Mouse (Mus musculus): ENCODE results near the gene Poc1a. TPM values are rescaled to one million over a fixed set of nuclear protein-coding genes. Genes with fewer than 3 reads are reported as not detected.

The Poc1a gene
- polyA plus RNA-seq, 1 experiment from 2014 or later: 29.7 TPM

DNA sequence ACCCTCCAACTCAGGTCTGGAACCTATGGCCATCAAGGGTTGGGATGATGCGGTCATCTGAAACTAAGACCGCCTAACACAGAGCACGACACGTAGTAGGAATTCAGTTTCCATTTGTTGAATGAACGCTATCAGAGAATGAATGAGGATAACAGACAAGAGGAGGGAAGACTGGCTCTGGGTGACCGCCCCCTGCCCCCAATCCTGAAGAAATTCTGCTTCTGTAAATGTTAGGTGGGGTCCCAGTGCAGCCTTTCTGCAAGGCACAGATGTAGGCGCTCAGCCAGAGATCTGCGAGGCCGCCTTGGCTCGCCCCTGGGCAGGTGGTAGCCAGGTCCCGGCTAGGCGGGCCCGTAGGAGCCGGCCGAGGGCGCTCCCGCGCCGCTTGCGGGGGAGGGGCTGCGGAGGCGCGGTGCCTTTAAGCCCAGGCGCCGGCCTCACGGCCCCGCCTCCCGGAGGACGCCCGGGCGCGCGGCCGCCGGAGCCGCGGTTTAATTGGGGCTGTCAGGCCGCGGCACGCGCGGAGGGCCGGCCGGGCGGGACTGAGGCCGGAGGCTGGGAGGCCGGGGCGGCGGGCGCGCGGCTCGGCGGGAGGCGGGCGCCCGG, 87.4 kb downstream of the Poc1a start, which contains the start of gene Dusp7:
Dusp7 (plus strand) TSS at position 521 of the 606 bp plus-strand sequence.
- ATAC-seq (replicated peaks; ENCODE audit: insufficient number of reproducible peaks, low FRiP score, low TSS enrichment, low read depth) (peak; percentile 68), DNase-seq (ENCODE audit: low spot score) (peak; percentile 88)
- WGBS: under 1% methylated on average over 57 of the region's 57 CpGs
- peak within 1 kb of the TSS; percentile 98 for H3K9ac ChIP-seq (replicated peaks; ENCODE audit: low read length)
- peaks cover 8% of the 10 kb centered on the region for H3K4me1 ChIP-seq (ENCODE audit: control insufficient read depth, insufficient read depth, low read length)
- H3K36me3 ChIP-seq (replicated peaks; ENCODE audit: control insufficient read depth, insufficient read depth, low read depth, low read length): peaks cover under 1% of the 10 kb centered on the region
- H3K27me3 ChIP-seq (ENCODE audit: control insufficient read depth, insufficient read depth, low read length): no peaks in the 10 kb centered on the region
- no peaks in the 10 kb centered on the region for H3K9me3 ChIP-seq (replicated peaks; ENCODE audit: control insufficient read depth, low read length)
- H3K27ac ChIP-seq (replicated peaks; ENCODE audit: low read depth, low read length): peak within 1 kb of the TSS; percentile 98
- H3K4me2 ChIP-seq (ENCODE audit: low read depth, low read length): peak within 1 kb of the TSS; percentile 90
- peak within 1 kb of the TSS; percentile 98 for H3K4me3 ChIP-seq (ENCODE audit: low read depth, low read length)

- DNase-seq (ENCODE audit: low spot score): peak; percentile 70
- Histone ChIP-seq H3K4me2 (ENCODE audit: low read depth, low read length) (peak overlapping the region; percentile 90), H3K4me1 (ENCODE audit: control insufficient read depth, insufficient read depth, low read length) (peaks cover 8% of the 10 kb centered on the region), H3K27me3 (ENCODE audit: control insufficient read depth, insufficient read depth, low read length) (no peaks in the 10 kb centered on the region), H3K4me3 (ENCODE audit: low read depth, low read length) (peak overlapping the region; percentile 98), H3K27ac (replicated peaks; ENCODE audit: low read depth, low read length) (peak overlapping the region; percentile 98), H3K9ac (replicated peaks; ENCODE audit: low read length) (peak overlapping the region; percentile 98), H3K36me3 (replicated peaks; ENCODE audit: control insufficient read depth, insufficient read depth, low read depth, low read length) (peaks cover 8% of the 10 kb centered on the region), H3K9me3 (replicated peaks; ENCODE audit: control insufficient read depth, low read length) (no peaks in the 10 kb centered on the region)
- no peak for ATAC-seq (replicated peaks; ENCODE audit: insufficient number of reproducible peaks, low FRiP score, low TSS enrichment, low read depth)
- WGBS: under 1% methylated on average over 70 of the region's 72 CpGs
Observed at GRCm38 (mm10) chr9:106368831-106369501, 88.1 kb downstream of the Poc1a start.

DNA sequence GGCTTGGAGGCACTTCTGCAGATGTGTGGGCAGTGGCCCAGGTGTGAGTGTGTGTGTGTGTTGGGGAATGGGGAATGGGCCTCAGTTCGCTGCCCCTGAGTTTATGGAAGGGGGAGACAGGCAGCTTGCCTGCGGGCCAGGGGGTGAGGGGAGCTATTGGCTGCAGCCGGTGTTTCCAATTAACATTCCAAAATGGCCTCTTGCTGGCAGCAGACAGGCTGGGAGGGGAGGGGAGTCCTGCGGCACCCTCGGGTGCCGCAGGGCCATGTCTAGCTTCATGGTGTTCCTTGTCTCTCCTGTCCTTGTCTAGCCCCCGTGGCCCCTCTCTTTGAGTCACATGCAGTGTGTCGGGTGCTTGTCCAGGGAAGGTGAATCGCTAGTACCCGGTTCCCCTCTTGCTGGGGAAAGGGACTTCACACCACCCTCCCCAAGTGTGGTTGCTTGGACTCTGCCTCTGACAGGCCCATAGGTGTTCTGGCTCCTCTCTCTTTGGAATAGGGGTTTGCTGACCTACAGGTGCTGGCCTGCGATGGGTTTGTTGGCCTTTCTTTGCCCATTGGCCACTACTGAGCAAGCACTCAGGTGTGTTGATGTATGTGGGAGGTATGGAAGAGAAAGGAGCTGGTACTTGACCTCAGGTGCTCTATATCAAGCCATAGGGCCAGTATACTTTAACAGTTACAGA, 89.1 kb downstream of the Poc1a start:
- DNase-seq (ENCODE audit: low spot score) (peak; percentile 84), ATAC-seq (replicated peaks; ENCODE audit: insufficient number of reproducible peaks, low FRiP score, low TSS enrichment, low read depth) (no peak)
- Histone ChIP-seq H3K4me1 (ENCODE audit: control insufficient read depth, insufficient read depth, low read length) (peaks cover 8% of the 10 kb centered on the region), H3K36me3 (replicated peaks; ENCODE audit: control insufficient read depth, insufficient read depth, low read depth, low read length) (peaks cover 9% of the 10 kb centered on the region), H3K27ac (replicated peaks; ENCODE audit: low read depth, low read length) (peak overlapping the region; percentile 98), H3K4me2 (ENCODE audit: low read depth, low read length) (peak overlapping the region; percentile 90), H3K27me3 (ENCODE audit: control insufficient read depth, insufficient read depth, low read length) (no peaks in the 10 kb centered on the region), H3K9me3 (replicated peaks; ENCODE audit: control insufficient read depth, low read length) (no peaks in the 10 kb centered on the region), H3K9ac (replicated peaks; ENCODE audit: low read length) (peak overlapping the region; percentile 98), H3K4me3 (ENCODE audit: low read depth, low read length) (peak overlapping the region; percentile 98)
- 6% methylated on average over 11 of the region's 11 CpGs for WGBS

- H3K9ac ChIP-seq (replicated peaks; ENCODE audit: low read length): peak overlapping the region; percentile 98
- 67% methylated on average over 30 of the region's 30 CpGs for WGBS
Observed at GRCm38 (mm10) chr9:106370620-106371383, 89.9 kb downstream of the Poc1a start.

GRCm38 (mm10) chr9:106371384-106371671, 90.5 kb downstream of the Poc1a start:
- H3K9ac ChIP-seq (replicated peaks; ENCODE audit: low read length): peak overlapping the region; percentile 43
- peaks cover 8% of the 10 kb centered on the region for H3K4me1 ChIP-seq (ENCODE audit: control insufficient read depth, insufficient read depth, low read length)
- peak overlapping the region; percentile 90 for H3K4me2 ChIP-seq (ENCODE audit: low read depth, low read length)
- peak overlapping the region; percentile 10 for H3K27ac ChIP-seq (replicated peaks; ENCODE audit: low read depth, low read length)
- H3K4me3 ChIP-seq (ENCODE audit: low read depth, low read length): peak overlapping the region; percentile 98
- no peak for ATAC-seq (replicated peaks; ENCODE audit: insufficient number of reproducible peaks, low FRiP score, low TSS enrichment, low read depth)
- no peaks in the 10 kb centered on the region for H3K9me3 ChIP-seq (replicated peaks; ENCODE audit: control insufficient read depth, low read length)
- WGBS: 30% methylated on average over 6 of the region's 6 CpGs
- no peak for DNase-seq (ENCODE audit: low spot score)
- H3K36me3 ChIP-seq (replicated peaks; ENCODE audit: control insufficient read depth, insufficient read depth, low read depth, low read length): peaks cover 9% of the 10 kb centered on the region
- H3K27me3 ChIP-seq (ENCODE audit: control insufficient read depth, insufficient read depth, low read length): no peaks in the 10 kb centered on the region

More at GRCm38 (mm10) chr9:106370620-106371383, 89.9 kb downstream of the Poc1a start:
- no peak for ATAC-seq (replicated peaks; ENCODE audit: insufficient number of reproducible peaks, low FRiP score, low TSS enrichment, low read depth)
- Histone ChIP-seq H3K4me2 (ENCODE audit: low read depth, low read length) (peak overlapping the region; percentile 90), H3K9me3 (replicated peaks; ENCODE audit: control insufficient read depth, low read length) (no peaks in the 10 kb centered on the region), H3K4me1 (ENCODE audit: control insufficient read depth, insufficient read depth, low read length) (peaks cover 8% of the 10 kb centered on the region), H3K27me3 (ENCODE audit: control insufficient read depth, insufficient read depth, low read length) (no peaks in the 10 kb centered on the region), H3K27ac (replicated peaks; ENCODE audit: low read depth, low read length) (peak overlapping the region; percentile 10), H3K4me3 (ENCODE audit: low read depth, low read length) (peak overlapping the region; percentile 98), H3K36me3 (replicated peaks; ENCODE audit: control insufficient read depth, insufficient read depth, low read depth, low read length) (peaks cover 9% of the 10 kb centered on the region)
- no peak for DNase-seq (ENCODE audit: low spot score)

- Histone ChIP-seq H3K4me1 (ENCODE audit: control insufficient read depth, insufficient read depth, low read length) (peaks cover 8% of the 10 kb centered on the region), H3K9ac (replicated peaks; ENCODE audit: low read length) (peak overlapping the region; percentile 43), H3K36me3 (replicated peaks; ENCODE audit: control insufficient read depth, insufficient read depth, low read depth, low read length) (peaks cover 11% of the 10 kb centered on the region), H3K4me3 (ENCODE audit: low read depth, low read length) (peak overlapping the region; percentile 98), H3K27me3 (ENCODE audit: control insufficient read depth, insufficient read depth, low read length) (no peaks in the 10 kb centered on the region), H3K4me2 (ENCODE audit: low read depth, low read length) (peak overlapping the region; percentile 90), H3K9me3 (replicated peaks; ENCODE audit: control insufficient read depth, low read length) (no peaks in the 10 kb centered on the region), H3K27ac (replicated peaks; ENCODE audit: low read depth, low read length) (peak overlapping the region; percentile 44)
- DNase-seq (ENCODE audit: low spot score): no peak
- no peak for ATAC-seq (replicated peaks; ENCODE audit: insufficient number of reproducible peaks, low FRiP score, low TSS enrichment, low read depth)
- WGBS: 7% methylated on average over 6 of the region's 6 CpGs
Observed at GRCm38 (mm10) chr9:106371776-106372175, 90.9 kb downstream of the Poc1a start.

DNA sequence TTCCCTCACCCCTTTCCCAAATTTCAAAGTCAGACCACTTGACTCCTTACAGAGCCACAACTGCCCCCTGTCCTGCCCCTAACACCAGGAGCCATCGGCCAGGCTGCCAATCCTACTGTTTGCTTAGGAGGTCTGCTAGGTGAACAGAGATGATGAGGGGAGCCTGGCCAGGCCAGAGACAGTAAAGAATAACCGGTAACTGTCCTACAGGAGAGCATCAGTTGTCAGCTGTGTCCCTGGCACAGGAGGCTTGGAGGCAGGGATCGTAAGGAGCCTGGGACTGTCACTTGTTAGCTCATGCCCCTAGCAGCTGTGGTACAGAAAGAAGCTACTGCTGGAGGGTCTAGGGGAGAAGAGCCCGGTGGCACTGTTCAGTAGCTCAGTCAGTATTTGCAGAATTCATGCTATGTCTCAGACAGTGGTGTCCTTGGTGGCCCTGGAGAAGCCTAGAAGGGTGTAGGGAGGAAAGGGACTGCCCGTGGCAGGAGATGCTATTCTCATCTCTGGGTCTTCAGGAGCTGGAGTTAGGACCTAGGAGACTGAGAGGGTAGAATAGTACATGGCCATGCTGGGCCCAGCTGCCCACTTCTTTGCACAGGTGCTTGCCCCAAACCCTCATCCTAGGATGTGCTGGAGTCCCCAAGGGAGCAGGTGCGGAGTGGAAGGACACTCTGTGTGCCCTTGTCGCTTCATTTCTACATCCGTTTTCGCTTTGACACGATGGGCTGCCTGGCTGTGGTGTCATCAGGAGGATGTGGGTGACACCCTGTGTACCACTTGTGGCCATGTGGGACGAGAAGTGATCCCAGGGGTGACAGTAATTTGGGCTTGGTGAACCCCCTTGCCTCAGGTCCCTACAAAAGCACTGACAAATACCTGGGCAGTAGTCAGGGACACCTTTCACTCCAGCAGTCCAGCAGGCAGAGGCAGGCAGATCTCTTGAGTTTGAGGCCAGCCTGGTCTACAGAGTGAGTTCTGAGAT, 91.9 kb downstream of the Poc1a start:
- Histone ChIP-seq H3K4me1 (ENCODE audit: control insufficient read depth, insufficient read depth, low read length) (peaks cover 8% of the 10 kb centered on the region), H3K9me3 (replicated peaks; ENCODE audit: control insufficient read depth, low read length) (no peaks in the 10 kb centered on the region), H3K36me3 (replicated peaks; ENCODE audit: control insufficient read depth, insufficient read depth, low read depth, low read length) (peaks cover 15% of the 10 kb centered on the region), H3K27me3 (ENCODE audit: control insufficient read depth, insufficient read depth, low read length) (no peaks in the 10 kb centered on the region), H3K4me2 (ENCODE audit: low read depth, low read length) (peak overlapping the region; percentile 90), H3K4me3 (ENCODE audit: low read depth, low read length) (0 out of 2 replicates have a peak overlapping the region, but pooled peaks have one; percentile 98), H3K9ac (replicated peaks; ENCODE audit: low read length) (no peak overlapping the region; the same call in 1 of the 2 replicates), H3K27ac (replicated peaks; ENCODE audit: low read depth, low read length) (peak overlapping the region; percentile 44; the same call in 1 of the 2 replicates)
- ATAC-seq (replicated peaks; ENCODE audit: insufficient number of reproducible peaks, low FRiP score, low TSS enrichment, low read depth) (no peak), DNase-seq (ENCODE audit: low spot score) (no peak)
- 89% methylated on average over 11 of the region's 11 CpGs for WGBS
